Mouse (Mus musculus): ENCODE data around the gene Zswim4.

GRCm38 (mm10) chr8:84188671-84189070, 48.2 kb downstream of the Zswim4 start:
- TF ChIP-seq POLR2A (IDR thresholded peaks at IDR 0.05; ENCODE audit: low read depth, low read length), result no peak
- TF ChIP-seq CTCF (IDR thresholded peaks at IDR 0.05; ENCODE audit: extremely low read depth, insufficient read depth, insufficient read length, insufficient replicate concordance), result no peak
